ENCODE assay signal across 13 mouse cellular contexts in genomic region chrX:152366418-152366817, GRCm38 (mm10). TPM values are rescaled to one million over a fixed set of nuclear protein-coding genes. Genes with fewer than 3 reads are reported as not detected.
DNase-seq lines count a peak whose midpoint lies in the region; ATAC-seq lines count a peak whose summit lies in the region.
"Had no signal": no experiment of that assay in that cellular context is flagged by ENCODE, and none has a peak within 500 bp of the region (broad histone marks: within the 10 kb centered on the region; RNA-seq: fewer than 3 reads in every experiment).

No protein-coding gene starts in this region.

- no peak for ATAC-seq in forebrain, embryonic 13.5 days
- no peak for ATAC-seq in limb, embryonic 13.5 days (ENCODE audit: low FRiP score, low read depth)

- no peak overlapping the region for H3K27ac ChIP-seq in forebrain, embryonic 13.5 days
- H3K27ac ChIP-seq in forebrain, embryonic 10.5 days, result no peak overlapping the region
- H3K27ac ChIP-seq in limb, embryonic 13.5 days, result no peak overlapping the region
- H3K27ac ChIP-seq: heart, embryonic 13.5 days; kidney, embryonic 15.5 days; liver, embryonic 15.5 days had no signal

- 86% methylated on average over 2 of the region's 2 CpGs for WGBS in forebrain, embryonic 13.5 days
- WGBS in forebrain, embryonic 10.5 days, result 78% methylated on average over 2 of the region's 2 CpGs
- 78% methylated on average over 2 of the region's 2 CpGs for WGBS in limb, embryonic 13.5 days

- H3K36me3 ChIP-seq in forebrain, embryonic 13.5 days (ENCODE audit: poor library complexity, severe bottlenecking), result no peaks in the 10 kb centered on the region
- H3K36me3 ChIP-seq in forebrain, embryonic 10.5 days (replicated peaks), result no peaks in the 10 kb centered on the region
- no peaks in the 10 kb centered on the region for H3K36me3 ChIP-seq in limb, embryonic 13.5 days
- H3K36me3 ChIP-seq: heart, embryonic 13.5 days; kidney, embryonic 15.5 days; liver, embryonic 15.5 days had no signal

- H3K4me1 ChIP-seq in forebrain, embryonic 13.5 days, result peaks cover 21% of the 10 kb centered on the region
- H3K4me1 ChIP-seq in forebrain, embryonic 10.5 days, result peaks cover 26% of the 10 kb centered on the region
- H3K4me1 ChIP-seq in limb, embryonic 13.5 days, result peaks cover 15% of the 10 kb centered on the region
- H3K4me1 ChIP-seq: liver, embryonic 15.5 days; megakaryocyte, embryonic 14.5 days had no signal

- H3K9ac ChIP-seq in forebrain, embryonic 13.5 days, result peak overlapping the region; percentile 37; the same call in 1 of the 2 replicates
- no peak overlapping the region for H3K9ac ChIP-seq in limb, embryonic 13.5 days
- H3K9ac ChIP-seq: heart, embryonic 13.5 days; kidney, embryonic 15.5 days; liver, embryonic 15.5 days had no signal

- no peak for DNase-seq in forebrain, embryonic 10.5 days (ENCODE audit: extremely low spot score, low spot score)
- DNase-seq in Muller cell, postnatal 12 days (ENCODE audit: inconsistent ontology term), result peak; percentile 64
- DNase-seq in cerebellum, postnatal 10 days, result peak; percentile 90 to 92
- no peak for DNase-seq in urinary bladder, adult 2 months (ENCODE audit: low spot score)
- DNase-seq in right cerebral cortex, postnatal 14 days, result no peak
- DNase-seq in frontal cortex, postnatal 25 days (ENCODE audit: low spot score in 2 of 2), result no peak
- DNase-seq: adrenal gland, adult 8-10 months had no signal

- H3K4me2 ChIP-seq in forebrain, embryonic 13.5 days, result peak overlapping the region; percentile 66
- peak overlapping the region; percentile 69; the same call in 1 of the 2 replicates for H3K4me2 ChIP-seq in limb, embryonic 13.5 days (replicated peaks)
- H3K4me2 ChIP-seq: liver, embryonic 15.5 days had no signal

- peak overlapping the region; percentile 59 for H3K4me3 ChIP-seq in forebrain, embryonic 13.5 days
- H3K4me3 ChIP-seq in forebrain, embryonic 10.5 days, result no peak overlapping the region; the same call in 1 of the 2 replicates
- no peak overlapping the region for H3K4me3 ChIP-seq in limb, embryonic 13.5 days
- H3K4me3 ChIP-seq: heart, embryonic 13.5 days; kidney, embryonic 15.5 days; liver, embryonic 15.5 days; megakaryocyte, embryonic 14.5 days had no signal

- no peaks in the 10 kb centered on the region for H3K9me3 ChIP-seq in forebrain, embryonic 13.5 days (replicated peaks)
- no peaks in the 10 kb centered on the region for H3K9me3 ChIP-seq in forebrain, embryonic 10.5 days
- H3K9me3 ChIP-seq in limb, embryonic 13.5 days, result no peaks in the 10 kb centered on the region
- H3K9me3 ChIP-seq: heart, embryonic 13.5 days; kidney, embryonic 15.5 days; liver, embryonic 15.5 days; megakaryocyte, embryonic 14.5 days had no signal

- H3K27me3 ChIP-seq in forebrain, embryonic 13.5 days, result peaks cover 38% of the 10 kb centered on the region
- H3K27me3 ChIP-seq in forebrain, embryonic 10.5 days (ENCODE audit: poor library complexity, severe bottlenecking), result peaks cover 100% of the 10 kb centered on the region
- H3K27me3 ChIP-seq in limb, embryonic 13.5 days, result peaks cover 46% of the 10 kb centered on the region

RNA-seq across cellular contexts. Expression of gene Gpr173, which starts 2.1 kb away (rescaled TPM):
- 8.4 and 8.7 TPM in 2 replicates for polyA plus RNA-seq in forebrain, embryonic 13.5 days (2015; fragmentation: Nextera tagmentation; extraction: Ambion mirVana)
- 4.2 and 4.6 TPM in 2 replicates for polyA plus RNA-seq in forebrain, embryonic 10.5 days (2016; fragmentation: Nextera tagmentation; extraction: Ambion mirVana)
- polyA plus RNA-seq in limb, embryonic 13.5 days (2015; fragmentation: Nextera tagmentation; extraction: Ambion mirVana), result 4.8 and 5.2 TPM in 2 replicates
- polyA plus RNA-seq in urinary bladder, adult 2 months (2012; rRNA removed), result 4.7 and 4.8 TPM in 2 replicates

RNA-seq across cellular contexts. Expression of gene Tspyl2, which starts 24.2 kb away (rescaled TPM):
- polyA plus RNA-seq in forebrain, embryonic 13.5 days (2015; fragmentation: Nextera tagmentation; extraction: Ambion mirVana), result 44.2 and 46.1 TPM in 2 replicates
- 29.8 and 31.7 TPM in 2 replicates for polyA plus RNA-seq in forebrain, embryonic 10.5 days (2016; fragmentation: Nextera tagmentation; extraction: Ambion mirVana)
- 37.6 and 39.2 TPM in 2 replicates for polyA plus RNA-seq in limb, embryonic 13.5 days (2015; fragmentation: Nextera tagmentation; extraction: Ambion mirVana)
- 61.4 and 72.4 TPM in 2 replicates for polyA plus RNA-seq in urinary bladder, adult 2 months (2012; rRNA removed)

RNA-seq across cellular contexts. Expression of gene Kantr, which starts 39.1 kb away (rescaled TPM):
- polyA plus RNA-seq in forebrain, embryonic 13.5 days (2015; fragmentation: Nextera tagmentation; extraction: Ambion mirVana), result 21.1 and 21.5 TPM in 2 replicates
- polyA plus RNA-seq in forebrain, embryonic 10.5 days (2016; fragmentation: Nextera tagmentation; extraction: Ambion mirVana), result 14.2 and 16.0 TPM in 2 replicates
- 23.3 and 25.5 TPM in 2 replicates for polyA plus RNA-seq in limb, embryonic 13.5 days (2015; fragmentation: Nextera tagmentation; extraction: Ambion mirVana)
- polyA plus RNA-seq in urinary bladder, adult 2 months (2012; rRNA removed), result 12.1 and 14.1 TPM in 2 replicates

Comparison
In these comparisons a context has a peak if more than half of its experiments do, and no peak if none do; other contexts are left out.
1. DNase-seq: peak in Muller cell, postnatal 12 days (single experiment) and cerebellum, postnatal 10 days (2 of 2); none in forebrain, embryonic 10.5 days (single experiment), urinary bladder, adult 2 months (single experiment), right cerebral cortex, postnatal 14 days (single experiment) and frontal cortex, postnatal 25 days (0 of 2).